Mouse (Mus musculus): Measurements from ENCODE around the gene Acot11. TPM values are rescaled to one million over a fixed set of nuclear protein-coding genes. Genes with fewer than 3 reads are reported as not detected.
A peak's percentile ranks its signal among the peaks of the same experiment; 100 is the strongest.

The Acot11 gene
- 1 to 10 TPM; 5.3 to 7.4 TPM for total RNA-seq (2021)
- long read RNA-seq, experiment 1, full-length matches to known transcripts: 4 of 6 reads
- long read RNA-seq, experiment 1, partial matches to known transcripts: 1 of 6 reads
- long read RNA-seq, experiment 1, other reads (novel, unspliced or antisense): 1 of 6 reads
- long read RNA-seq, experiment 2, full-length matches to known transcripts: 3 of 4 reads
- long read RNA-seq, experiment 2, partial matches to known transcripts: 1 of 4 reads
- long read RNA-seq, experiment 2, other reads (novel, unspliced or antisense): 0 of 4 reads

GRCm38 (mm10) chr4:106804910-106805274 is at the start of gene Acot11:
Gene Acot11 (minus strand): TSS chr4:106804998.
- DNase-seq: peak; percentile 66

GRCm38 (mm10) chr4:106848290-106849092 is 43.7 kb upstream of the Acot11 start:
- peak; percentile 43 for DNase-seq

- peak; percentile 74 for DNase-seq
These were observed 42.9 kb upstream of the Acot11 start for GRCm38 (mm10) chr4:106847591-106848289.

GRCm38 (mm10) chr4:106842561-106842960 is 37.8 kb upstream of the Acot11 start:
- DNase-seq: no peak

GRCm38 (mm10) chr4:106841856-106842255 is 37.1 kb upstream of the Acot11 start:
- DNase-seq: no peak

- no peak for DNase-seq
These were observed 36.5 kb upstream of the Acot11 start for GRCm38 (mm10) chr4:106841303-106841702.

- DNase-seq: no peak
These were observed 35.9 kb upstream of the Acot11 start for GRCm38 (mm10) chr4:106840651-106841145.

GRCm38 (mm10) chr4:106839964-106840611 is 35.3 kb upstream of the Acot11 start:
- DNase-seq: peak; percentile 94

GRCm38 (mm10) chr4:106839254-106839834 is 34.5 kb upstream of the Acot11 start:
- peak; percentile 40 for DNase-seq

GRCm38 (mm10) chr4:106838548-106839253 is 33.9 kb upstream of the Acot11 start:
- peak; percentile 100 for DNase-seq

- DNase-seq: peak; percentile 68
These were observed 33.2 kb upstream of the Acot11 start for GRCm38 (mm10) chr4:106837964-106838363.

- no peak for DNase-seq
These were observed 32.6 kb upstream of the Acot11 start for GRCm38 (mm10) chr4:106837425-106837824.

- no peak for DNase-seq
These were observed 25.8 kb upstream of the Acot11 start for GRCm38 (mm10) chr4:106830545-106831112.

- DNase-seq: peak; percentile 71
These were observed 23.1 kb upstream of the Acot11 start for GRCm38 (mm10) chr4:106827738-106828361.

GRCm38 (mm10) chr4:106825229-106825628 is 20.4 kb upstream of the Acot11 start:
- DNase-seq: no peak

- no peak for DNase-seq
These were observed 14.6 kb upstream of the Acot11 start for GRCm38 (mm10) chr4:106819404-106819803.

- no peak for DNase-seq
These were observed 13.5 kb upstream of the Acot11 start for GRCm38 (mm10) chr4:106818332-106818731.

GRCm38 (mm10) chr4:106817017-106817416 is 12.2 kb upstream of the Acot11 start:
- DNase-seq: no peak

GRCm38 (mm10) chr4:106815396-106816324 is 10.9 kb upstream of the Acot11 start:
- no peak for DNase-seq

Data from gastrocnemius, postnatal 10 days (tissue).